Comparison of ENCODE assay signal across 16 mouse cellular contexts in the genomic region with DNA sequence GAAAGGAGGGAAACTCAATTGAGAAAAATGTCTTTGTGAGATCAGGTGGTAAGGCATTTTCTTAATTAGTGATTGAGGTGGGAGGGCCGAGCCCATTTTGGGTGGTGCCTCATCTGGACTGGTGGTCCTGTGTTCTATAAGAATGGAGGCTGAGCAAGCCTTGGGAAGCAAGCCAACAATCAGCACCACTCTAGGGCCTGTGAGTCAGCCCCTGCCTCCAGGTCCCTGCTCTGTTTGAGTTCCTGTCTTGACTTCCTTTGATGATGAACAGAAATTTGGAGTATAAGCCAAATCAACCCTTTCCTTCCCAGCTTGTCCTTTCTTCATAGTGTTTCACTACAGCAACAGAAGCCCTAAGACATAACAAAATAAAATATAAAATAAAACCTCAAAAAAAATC. TPM values are rescaled to one million over a fixed set of nuclear protein-coding genes. Genes with fewer than 3 reads are reported as not detected.
DNase-seq lines count a peak whose midpoint lies in the region; TF ChIP-seq lines count a peak whose summit lies in the region.
"Had no signal": no experiment of that assay in that cellular context is flagged by ENCODE, and none has a peak within 500 bp of the region (broad histone marks: within the 10 kb centered on the region; RNA-seq: fewer than 3 reads in every experiment).

No protein-coding gene starts in this region.

- H3K36me3 ChIP-seq in kidney, adult 2 months (ENCODE audit: control insufficient read depth, insufficient read depth, low read length) = no peaks in the 10 kb centered on the region
- peaks cover 0 to 6% of the 10 kb centered on the region in 2 experiments; a peak in 1 of 4 replicates for H3K36me3 ChIP-seq in MEL (ENCODE audit: control insufficient read depth in 1 of 2, insufficient read depth in 2 of 2, low read length in 2 of 2)
- H3K36me3 ChIP-seq: forebrain, embryonic 10.5 days; G1E; heart, embryonic 10.5 days; heart, embryonic 13.5 days had no signal

- no peaks in the 10 kb centered on the region for H3K79me2 ChIP-seq in MEL (ENCODE audit: control insufficient read depth, insufficient read depth, low read length, poor library complexity)

- 70% methylated on average over 1 of the region's 1 CpGs for WGBS in kidney, adult 2 months

- TF ChIP-seq CTCF in kidney, adult 2 months (conservative IDR thresholded peaks at IDR 0.05; ENCODE audit: insufficient read depth, insufficient read length, low read depth, low read length) = no peak
- no peak for TF ChIP-seq CTCF in MEL (IDR thresholded peaks at IDR 0.05 in 2 of 3, conservative IDR thresholded peaks at IDR 0.05 in 1 of 3; ENCODE audit: control insufficient read depth in 1 of 3, insufficient read depth in 1 of 3, low read depth in 2 of 3, low read length in 3 of 3, poor library complexity in 1 of 3, severe bottlenecking in 1 of 3)
- no peak for TF ChIP-seq CTCF in brain, embryonic 14.5 days (IDR thresholded peaks at IDR 0.05; ENCODE audit: borderline replicate concordance, extremely low read depth, insufficient read depth, insufficient read length)

- TF ChIP-seq RAD21 in MEL (IDR thresholded peaks at IDR 0.05; ENCODE audit: low read depth, low read length) = no peak

- TF ChIP-seq POLR2A in kidney, adult 2 months (IDR thresholded peaks at IDR 0.05; ENCODE audit: low read depth, low read length) = no peak
- TF ChIP-seq POLR2A in MEL (IDR thresholded peaks at IDR 0.05; ENCODE audit: control insufficient read depth in 1 of 2, insufficient read depth in 1 of 2, low read depth in 1 of 2, low read length in 2 of 2, poor library complexity in 1 of 2) = no peak
- TF ChIP-seq POLR2A in brain, embryonic 14.5 days (IDR thresholded peaks at IDR 0.05; ENCODE audit: borderline replicate concordance, extremely low read depth, insufficient read depth, insufficient read length, poor library complexity, severe bottlenecking) = no peak

- H3K9me3 ChIP-seq in MEL (replicated peaks; ENCODE audit: insufficient read depth, low read length) = no peaks in the 10 kb centered on the region
- H3K9me3 ChIP-seq: forebrain, embryonic 10.5 days; forebrain, embryonic 13.5 days; G1E; heart, embryonic 10.5 days; heart, embryonic 13.5 days had no signal

- no peak overlapping the region for H3K9ac ChIP-seq in MEL (ENCODE audit: control insufficient read depth, low read depth, low read length, poor library complexity, severe bottlenecking)
- H3K9ac ChIP-seq: forebrain, embryonic 13.5 days; heart, embryonic 13.5 days; hindbrain, embryonic 14.5 days had no signal

- peak; percentile 4 for DNase-seq in kidney, postnatal 10 days
- DNase-seq in kidney, adult 2 months = no peak
- peak; percentile 60 for DNase-seq in MEL (ENCODE audit: low read depth, low spot score)
- DNase-seq in brain, embryonic 14.5 days (ENCODE audit: low read depth) = peak; percentile 17
- DNase-seq in adrenal gland, postnatal 4 days (ENCODE audit: low spot score in 2 of 2) = no peak
- no peak for DNase-seq in c-Kit-positive CD71-positive TER-119-positive erythroid progenitor cells, embryonic 14.5 days (ENCODE audit: low spot score)
- DNase-seq: gastrocnemius, postnatal 25 days; kidney, adult 18-20 months had no signal

- no peak for TF ChIP-seq EP300 in MEL (IDR thresholded peaks at IDR 0.05; ENCODE audit: low read depth in 1 of 2, low read length in 2 of 2)

- H3K4me1 ChIP-seq in kidney, adult 2 months (ENCODE audit: control insufficient read depth, insufficient read depth, low read length) = no peaks in the 10 kb centered on the region
- H3K4me1 ChIP-seq in MEL (ENCODE audit: control insufficient read depth in 1 of 2, insufficient read depth in 2 of 2, low read length in 2 of 2) = peaks cover 0 to 4% of the 10 kb centered on the region in 2 experiments; a peak in 1 of 4 replicates
- H3K4me1 ChIP-seq: forebrain, embryonic 10.5 days; forebrain, embryonic 13.5 days; heart, embryonic 10.5 days; heart, embryonic 13.5 days had no signal

- H3K4me3 ChIP-seq in kidney, adult 2 months (ENCODE audit: insufficient read depth, low read depth, low read length) = no peak overlapping the region
- H3K4me3 ChIP-seq in MEL (ENCODE audit: control insufficient read depth in 1 of 2, insufficient read depth in 1 of 2, low read depth in 2 of 2, low read length in 2 of 2) = no peak overlapping the region
- H3K4me3 ChIP-seq: forebrain, embryonic 10.5 days; forebrain, embryonic 13.5 days; heart, embryonic 10.5 days; heart, embryonic 13.5 days had no signal

- no peaks in the 10 kb centered on the region for H3K27me3 ChIP-seq in kidney, adult 2 months (replicated peaks; ENCODE audit: control insufficient read depth, insufficient read depth, low read length)
- H3K27me3 ChIP-seq in MEL (ENCODE audit: control insufficient read depth in 1 of 2, insufficient read depth in 2 of 2, low read length in 2 of 2) = no peaks in the 10 kb centered on the region
- H3K27me3 ChIP-seq: CH12.LX; forebrain, embryonic 13.5 days; heart, embryonic 13.5 days had no signal

- H3K27ac ChIP-seq in kidney, adult 2 months (ENCODE audit: insufficient read depth, low read depth, low read length) = no peak overlapping the region
- H3K27ac ChIP-seq in MEL (ENCODE audit: control insufficient read depth, low read depth, low read length) = no peak overlapping the region
- H3K27ac ChIP-seq: forebrain, embryonic 10.5 days; forebrain, embryonic 13.5 days; heart, embryonic 10.5 days; heart, embryonic 13.5 days; hindbrain, embryonic 14.5 days; hindbrain, postnatal 0 days had no signal

TF ChIP-seq in MEL, 35 proteins besides CTCF, POLR2A, EP300 and RAD21:
- TF ChIP-seq MEF2A (IDR thresholded peaks at IDR 0.05; ENCODE audit: extremely low read depth, insufficient replicate concordance, low read depth, low read length, poor library complexity, severe bottlenecking) (no peak), TCF12 (IDR thresholded peaks at IDR 0.05; ENCODE audit: low read depth, low read length) (no peak), MAZ (IDR thresholded peaks at IDR 0.05; ENCODE audit: low read depth, low read length) (no peak), MYB (IDR thresholded peaks at IDR 0.05; ENCODE audit: low read depth, low read length) (no peak), SMC3 (IDR thresholded peaks at IDR 0.05; ENCODE audit: low read depth, low read length) (peak; percentile 7; the same call in 1 of the 2 replicates)

RNA-seq across cellular contexts. Expression of a gene that starts 19.4 kb away (rescaled TPM):
- 8.8 and 13.9 TPM in 2 replicates for polyA plus RNA-seq in kidney, adult 2 months (2012; rRNA removed)
- total RNA-seq in MEL (2012; rRNA removed) = 79.7 and 83.6 TPM in 2 replicates
- polyA plus RNA-seq in MEL (2012; ENCODE audit: insufficient read depth in 1 of 2, insufficient read length in 2 of 2, low read depth in 1 of 2, low replicate concordance in 2 of 2, missing spikeins in 1 of 2) = 100 to 1,000 TPM in 1 of 2 experiments, 10 to 100 TPM in 1; 50.5 to 126 TPM
- 88.5 and 119 TPM in 2 replicates for polyA plus RNA-seq in brain, embryonic 14.5 days (2012; rRNA removed)
- total RNA-seq in adrenal gland, postnatal 4 days (2021) = 100 to 1,000 TPM; 100 to 108 TPM

Comparison
In these comparisons a context has a peak if more than half of its experiments do, and no peak if none do; other contexts are left out.
1. DNase-seq: peak in kidney, postnatal 10 days (single experiment), MEL (single experiment) and brain, embryonic 14.5 days (single experiment); none in kidney, adult 2 months (single experiment), adrenal gland, postnatal 4 days (0 of 2) and c-Kit-positive CD71-positive TER-119-positive erythroid progenitor cells, embryonic 14.5 days (single experiment).